Mouse (Mus musculus): Measurements from ENCODE around the gene Rapgef1.
A peak's percentile ranks its signal among the peaks of the same experiment; 100 is the strongest.

Gene Rapgef1

DNA sequence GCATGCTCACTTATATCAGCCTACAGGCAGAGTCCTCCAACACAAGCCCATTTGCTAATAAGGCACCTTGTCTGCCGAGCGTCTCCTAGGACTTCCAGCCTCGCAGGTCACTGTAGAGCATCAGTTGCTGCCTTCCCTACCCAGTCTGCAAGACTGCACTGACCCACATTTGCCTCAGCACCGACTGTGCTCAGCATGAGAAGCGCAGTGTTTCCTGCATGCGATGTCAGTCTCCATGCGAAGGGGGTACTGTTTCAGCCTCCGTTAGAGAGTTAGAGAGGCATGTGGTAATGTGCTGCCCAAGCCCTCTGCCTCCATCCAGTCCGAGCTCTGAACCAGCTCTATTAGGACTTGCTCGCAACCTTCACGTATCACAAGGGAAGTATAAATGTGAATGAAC, 54.6 kb downstream of the Rapgef1 start:
- DNase-seq = no peak

DNA sequence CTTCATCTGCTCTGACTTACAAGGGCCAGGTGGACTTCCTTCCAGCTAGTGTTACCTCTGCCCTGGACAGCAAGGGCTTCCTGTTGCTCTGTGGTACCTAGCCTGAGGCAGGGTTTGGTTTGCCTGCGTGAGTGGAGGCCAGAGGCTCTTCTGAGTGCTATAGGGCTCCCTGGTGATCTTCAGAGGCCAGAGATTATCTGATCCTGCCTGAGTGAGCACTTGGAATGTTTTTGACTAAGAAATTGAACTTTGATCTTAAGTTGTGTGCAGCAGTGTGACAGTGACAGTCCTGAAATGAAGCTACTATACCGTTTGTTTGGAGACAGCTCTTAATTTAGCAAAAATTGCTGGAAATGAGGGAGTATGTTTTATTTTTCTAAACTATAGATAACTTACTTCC, 55.0 kb downstream of the Rapgef1 start:
- no peak for DNase-seq

DNA sequence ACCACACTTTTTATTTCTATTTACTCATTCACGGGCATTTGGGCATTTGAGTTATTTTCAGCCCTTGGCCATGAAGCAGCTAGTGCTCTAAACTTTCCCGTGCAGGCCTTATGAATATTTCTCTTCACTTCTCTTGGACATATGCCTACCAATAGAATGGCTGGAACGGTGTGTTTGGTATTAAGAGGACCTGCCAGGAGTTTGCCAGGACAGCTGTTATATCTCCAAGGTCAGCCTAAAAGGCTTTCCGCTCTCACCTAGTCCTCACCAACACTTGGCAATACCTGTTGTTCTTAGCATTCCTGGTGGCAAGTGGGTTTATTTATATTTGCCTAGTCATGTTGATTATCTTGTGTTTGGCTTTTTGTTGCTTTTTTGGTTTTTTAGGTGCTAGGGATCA, 56.3 kb downstream of the Rapgef1 start:
- no peak for DNase-seq

DNA sequence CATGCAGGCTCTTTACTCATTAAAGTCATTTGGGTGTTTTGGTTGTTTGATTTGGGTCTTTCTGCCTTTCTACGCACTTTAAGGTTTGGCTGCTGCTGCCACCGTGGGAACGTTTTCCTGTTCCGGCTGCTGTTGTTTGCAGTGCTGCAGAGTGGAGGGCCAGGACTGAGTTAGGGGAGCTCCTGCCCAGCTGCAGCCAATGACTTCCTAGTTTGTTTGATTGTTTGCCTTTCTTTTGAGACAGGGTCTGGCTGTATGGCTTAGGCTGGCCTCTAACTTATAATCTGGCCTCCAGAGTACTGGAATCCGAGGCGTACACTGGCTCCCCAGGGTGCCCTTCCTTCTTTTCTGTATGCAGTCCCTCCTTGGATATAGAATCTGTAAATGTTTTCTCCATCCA, 57.0 kb downstream of the Rapgef1 start:
- DNase-seq = no peak

DNA sequence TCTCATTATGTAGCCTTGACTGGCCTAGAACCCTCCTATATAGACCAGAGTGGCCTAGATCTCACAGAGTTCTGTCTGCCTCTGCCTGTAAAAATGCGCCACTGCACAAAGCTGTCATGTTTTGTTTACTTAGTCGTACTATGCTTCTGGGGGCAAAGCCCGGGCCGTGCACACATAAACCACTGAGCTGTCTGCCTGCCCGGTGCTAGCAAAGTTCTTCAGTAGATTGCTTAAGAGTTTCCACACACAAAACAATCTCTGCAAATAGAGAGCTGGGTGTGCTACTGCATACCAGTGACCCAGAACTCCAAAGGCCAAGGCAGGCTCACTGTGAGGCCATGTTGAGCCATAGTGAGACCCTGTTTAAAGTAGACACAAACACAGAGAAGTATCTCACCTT, 58.3 kb downstream of the Rapgef1 start:
- DNase-seq = no peak

DNA sequence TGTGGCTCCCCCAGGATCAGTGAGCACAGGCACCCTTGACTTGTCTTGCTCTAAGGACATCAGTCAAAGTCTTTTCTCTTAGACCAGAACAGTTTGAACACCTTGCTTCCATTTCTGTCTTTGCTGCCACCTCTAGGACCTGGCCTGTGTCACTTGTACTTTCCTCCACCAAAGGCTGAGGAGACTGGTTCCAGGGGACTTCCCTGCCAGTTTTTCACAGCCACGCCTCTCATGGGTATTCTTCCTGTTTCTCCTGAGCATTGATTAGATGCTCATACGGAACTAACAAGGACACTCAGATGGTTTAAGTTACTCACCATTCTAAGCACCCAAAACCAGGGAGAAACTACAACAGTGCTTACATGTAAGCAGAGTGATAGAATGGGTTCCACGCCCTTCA, 59.0 kb downstream of the Rapgef1 start:
- DNase-seq = no peak

DNA sequence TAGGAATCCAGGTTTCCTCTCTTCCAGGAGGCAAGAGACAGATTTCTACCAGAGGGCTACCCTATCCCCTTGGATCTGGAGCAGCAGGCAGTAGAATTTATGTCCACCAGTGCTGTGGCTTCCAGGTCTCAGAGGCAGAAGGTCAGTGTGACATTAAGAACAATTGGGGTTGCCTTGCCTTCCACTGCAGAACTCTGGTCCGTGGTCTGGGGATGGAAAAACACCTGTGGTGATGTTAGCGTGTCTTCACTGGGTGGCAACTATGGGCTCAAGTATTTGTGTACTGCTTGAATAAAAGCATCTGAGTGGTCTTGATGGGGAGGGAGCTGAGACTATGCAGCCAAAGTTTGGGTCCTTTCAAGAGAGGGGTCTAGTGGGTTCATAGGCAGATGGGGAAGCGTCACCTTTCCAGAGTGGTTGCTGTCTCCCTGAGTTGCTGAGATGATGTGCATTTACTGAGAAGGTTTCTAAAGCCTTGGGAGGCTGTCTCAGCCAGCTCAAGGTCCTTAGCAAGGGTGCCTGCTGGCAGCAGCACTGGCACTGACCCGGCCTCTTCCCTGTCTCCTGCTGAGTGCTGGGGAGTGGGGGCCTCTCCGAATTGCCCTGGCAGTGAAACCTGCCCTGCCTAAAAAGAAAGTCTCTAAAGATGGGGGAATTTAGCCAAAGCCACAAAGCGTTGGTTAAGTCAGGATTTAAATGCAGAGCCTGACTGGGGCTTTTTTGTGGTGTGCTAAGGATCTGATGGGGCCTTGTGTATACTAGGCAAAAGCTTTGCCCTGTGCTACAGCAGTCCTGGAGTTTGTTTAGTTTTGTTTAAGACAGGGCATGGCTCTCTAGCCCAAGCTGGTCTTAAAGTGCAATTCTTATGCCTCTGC, 60.4 kb downstream of the Rapgef1 start:
- no peak for DNase-seq

DNA sequence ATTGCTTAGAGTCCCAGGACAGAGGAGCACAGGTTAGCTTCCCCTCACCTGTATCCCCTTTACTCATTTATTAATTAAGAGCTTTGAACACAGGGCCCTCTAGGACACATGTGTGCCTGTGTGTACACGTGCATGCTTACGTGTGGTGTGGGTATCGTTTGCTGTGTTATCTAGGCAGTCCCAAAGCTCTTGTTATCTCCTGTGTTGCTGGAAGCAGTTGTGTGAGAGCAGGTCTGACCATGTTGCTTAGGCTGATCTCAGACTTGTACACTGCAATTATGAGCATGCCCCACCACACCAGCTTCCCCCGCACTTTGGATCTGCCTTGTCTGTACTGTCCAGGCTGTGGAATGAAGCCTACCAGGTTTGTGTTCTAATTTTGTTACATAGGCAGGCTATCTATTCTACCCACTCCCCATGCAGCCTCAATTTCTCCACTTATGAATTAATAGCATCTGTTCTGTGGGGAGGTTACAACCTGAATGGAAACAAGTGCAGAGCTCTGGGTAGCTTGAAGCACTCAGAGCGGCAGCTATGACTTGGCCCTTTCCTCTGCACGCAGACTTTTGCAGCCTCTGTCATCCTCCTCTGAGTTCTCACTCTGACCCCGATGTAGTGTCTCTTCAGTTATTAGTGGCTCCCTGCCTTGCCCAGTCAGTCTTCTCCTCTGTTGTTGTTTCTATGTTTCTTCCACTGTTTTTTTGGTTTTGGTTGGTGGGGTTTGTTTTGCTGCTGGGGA, 63.9 kb downstream of the Rapgef1 start:
- no peak for DNase-seq

DNA sequence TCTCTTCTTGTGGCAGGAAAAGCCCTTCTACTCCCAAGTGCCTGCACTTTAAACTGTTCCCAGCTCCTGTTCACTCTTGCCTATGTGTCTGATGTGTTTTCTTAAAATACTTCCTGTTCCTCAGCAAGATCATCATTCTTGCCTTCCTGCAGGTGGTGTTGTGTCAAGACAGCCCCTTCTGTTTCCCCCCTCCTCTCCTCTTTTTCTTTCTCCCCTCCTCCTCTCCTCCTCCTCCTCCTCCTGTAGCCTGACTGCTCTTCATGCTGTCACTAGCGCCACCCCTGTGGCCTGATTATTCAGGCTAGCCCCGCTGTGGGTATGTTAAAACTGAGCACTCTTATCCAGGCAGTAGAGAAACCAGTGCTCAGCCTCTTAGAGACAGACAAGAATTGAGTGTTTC, 65.0 kb downstream of the Rapgef1 start:
- no peak for DNase-seq

DNA sequence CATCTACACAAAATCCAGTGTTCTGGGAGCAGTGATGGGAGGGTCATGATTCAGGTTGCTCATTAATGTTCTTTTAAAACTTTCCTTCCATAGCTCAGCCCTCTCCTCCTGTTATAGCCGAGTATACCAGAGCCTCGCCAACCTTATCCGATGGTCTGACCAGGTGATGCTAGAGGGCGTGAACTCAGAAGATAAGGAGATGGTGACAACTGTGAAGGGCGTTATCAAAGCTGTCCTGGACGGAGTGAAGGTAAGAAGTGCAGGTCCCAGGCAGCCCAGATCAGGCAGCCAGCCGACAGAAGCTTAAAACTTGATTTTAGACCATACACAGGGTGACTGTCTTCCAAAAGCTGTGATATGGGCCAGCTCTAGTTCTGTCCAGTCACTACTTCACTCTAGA, 69.5 kb downstream of the Rapgef1 start:
- no peak for DNase-seq

DNA sequence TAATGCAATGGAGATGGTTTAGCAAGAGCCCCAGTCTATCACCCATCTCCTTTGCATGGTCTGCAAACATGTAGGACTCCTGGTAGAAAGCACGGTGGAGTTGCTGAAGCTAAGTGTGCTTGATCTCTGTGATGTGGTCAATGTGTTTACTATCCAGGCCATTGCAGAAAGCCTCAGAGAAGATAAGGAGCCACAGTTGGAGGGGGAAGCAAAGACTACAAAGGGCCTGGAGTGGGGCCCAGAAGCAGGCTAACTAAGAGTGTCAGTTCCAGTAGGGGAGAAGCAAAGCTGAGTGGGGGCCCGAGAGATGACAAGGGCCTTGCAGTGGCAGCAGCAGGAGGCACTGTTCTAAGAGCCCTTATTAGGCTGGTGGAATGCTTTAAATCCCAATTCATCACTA, 70.0 kb downstream of the Rapgef1 start:
- no peak for DNase-seq

DNA sequence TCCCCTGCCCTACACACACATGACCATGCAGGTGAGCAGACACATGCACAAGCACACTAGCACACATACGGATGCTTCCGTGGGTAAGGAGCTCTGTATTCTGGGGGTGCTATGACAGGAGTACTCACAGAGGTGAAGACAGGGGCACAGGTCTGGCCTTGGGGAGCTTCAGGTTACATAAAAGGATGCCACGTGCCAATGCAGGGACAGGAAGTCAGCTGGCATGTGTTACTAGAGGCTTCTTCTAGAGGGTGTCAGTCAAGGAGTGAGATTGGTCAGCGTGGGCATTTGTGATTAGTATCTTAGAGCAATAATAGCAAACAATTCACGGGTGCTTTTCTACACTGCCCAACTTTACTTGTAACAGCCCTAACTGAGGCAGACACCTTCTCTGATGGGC, 71.5 kb downstream of the Rapgef1 start:
- no peak for DNase-seq

DNA sequence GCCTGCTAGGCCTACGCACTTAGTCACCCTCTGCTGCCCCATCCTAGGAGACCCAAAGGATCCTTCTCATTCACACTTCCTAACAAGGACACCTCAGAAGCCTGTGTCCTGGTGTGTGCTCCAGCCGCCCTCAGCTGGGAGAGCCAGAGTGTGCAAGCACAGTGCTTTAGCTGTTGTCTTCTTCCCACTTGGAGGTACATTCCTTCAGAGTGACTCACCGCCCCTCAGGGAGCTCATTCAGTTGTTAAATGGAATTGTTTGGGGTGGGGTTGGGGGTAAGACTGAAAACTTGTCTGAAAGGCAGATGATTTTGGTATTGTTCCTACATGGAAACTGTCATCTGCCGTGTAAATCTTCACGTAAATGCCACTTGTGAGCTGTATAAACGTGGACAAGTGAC, 72.0 kb downstream of the Rapgef1 start:
- no peak for DNase-seq

DNA sequence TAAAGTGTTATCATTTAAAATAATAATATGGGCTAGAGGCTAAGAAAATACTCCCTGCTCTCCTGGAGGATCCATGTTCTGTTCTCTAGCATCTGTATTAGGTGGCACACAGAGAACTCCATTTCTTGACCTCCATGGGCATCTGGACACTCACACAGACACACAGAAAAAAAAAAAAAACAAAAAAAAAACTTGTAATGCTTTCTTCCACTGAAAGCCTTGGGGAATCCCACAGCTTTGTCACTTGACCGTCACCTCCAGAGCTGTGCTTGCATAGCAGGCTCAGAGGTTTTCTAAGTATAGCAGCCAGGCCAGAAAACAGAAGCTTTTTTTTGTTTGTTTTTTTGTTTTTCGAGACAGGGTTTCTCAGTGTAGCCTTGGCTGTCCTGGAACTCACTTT, 72.7 kb downstream of the Rapgef1 start:
- DNase-seq = no peak

DNA sequence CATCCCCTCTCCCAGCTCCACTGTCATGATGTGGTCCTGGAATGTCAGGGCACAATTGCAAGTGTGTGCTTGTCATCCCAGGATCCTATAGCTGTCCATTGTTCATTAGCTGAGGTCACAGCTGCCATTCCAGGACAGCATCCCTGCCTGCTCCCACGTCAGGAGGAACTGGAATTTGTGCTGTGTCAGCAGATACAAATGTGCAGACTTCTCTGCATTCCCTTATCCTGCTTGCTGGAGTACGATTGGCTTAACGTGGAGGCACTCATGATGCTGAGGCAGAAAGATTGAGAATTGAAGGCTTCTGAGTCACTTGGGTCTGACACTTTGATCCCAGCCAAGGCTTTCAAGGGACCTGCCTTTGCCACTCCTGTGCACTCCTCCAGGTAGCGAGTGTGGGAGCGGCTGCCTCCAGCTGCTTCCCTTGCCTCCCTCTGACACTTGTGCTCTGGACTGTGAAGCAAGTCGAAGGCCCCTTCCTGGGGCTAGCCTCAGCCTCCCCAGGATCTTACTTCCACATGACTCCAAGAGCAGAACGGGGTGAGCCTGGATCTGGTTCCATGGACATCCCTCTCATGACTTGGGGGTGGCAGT, 76.8 kb downstream of the Rapgef1 start:
- no peak for DNase-seq

DNA sequence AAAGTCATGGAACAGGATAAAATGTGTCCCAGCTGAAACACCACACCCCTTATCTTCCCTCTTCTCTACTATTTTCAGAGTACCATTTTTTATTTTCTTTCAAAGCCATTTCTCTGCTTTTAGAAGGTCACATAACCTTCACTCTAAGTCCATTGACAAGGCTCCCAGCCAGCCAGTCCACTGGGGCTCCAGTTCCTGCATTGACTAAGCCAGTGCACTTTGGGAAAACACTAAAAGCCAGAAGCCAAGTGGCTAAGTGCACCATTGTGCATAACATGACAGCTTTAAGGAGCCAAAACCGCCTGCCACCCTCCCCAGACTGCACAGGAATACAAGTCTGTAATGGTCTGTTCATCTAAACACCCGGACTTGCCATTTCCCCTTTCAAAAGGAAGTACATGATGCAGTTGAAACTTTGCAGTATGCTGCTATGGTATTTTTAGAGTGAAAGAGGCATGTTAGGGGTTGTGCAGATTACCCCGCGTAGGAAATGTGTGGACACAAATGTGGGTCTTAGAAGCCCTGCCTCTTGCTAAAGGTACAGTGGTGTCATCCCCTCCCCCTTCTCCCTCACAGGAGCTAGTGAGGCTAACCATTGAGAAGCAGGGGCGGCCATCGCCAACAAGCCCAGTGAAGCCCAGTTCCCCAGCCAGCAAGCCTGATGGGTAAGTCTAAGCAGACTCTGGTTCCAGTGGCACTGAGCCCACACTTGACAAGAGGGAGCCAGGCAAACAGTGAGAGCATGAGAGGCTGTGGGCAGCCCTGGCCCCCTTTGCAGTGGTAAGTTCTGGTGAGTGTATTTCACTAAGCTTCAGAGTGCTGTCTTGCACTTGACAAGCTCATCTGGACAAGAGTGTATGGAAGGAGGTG, 79.1 kb downstream of the Rapgef1 start:
- no peak for DNase-seq

DNA sequence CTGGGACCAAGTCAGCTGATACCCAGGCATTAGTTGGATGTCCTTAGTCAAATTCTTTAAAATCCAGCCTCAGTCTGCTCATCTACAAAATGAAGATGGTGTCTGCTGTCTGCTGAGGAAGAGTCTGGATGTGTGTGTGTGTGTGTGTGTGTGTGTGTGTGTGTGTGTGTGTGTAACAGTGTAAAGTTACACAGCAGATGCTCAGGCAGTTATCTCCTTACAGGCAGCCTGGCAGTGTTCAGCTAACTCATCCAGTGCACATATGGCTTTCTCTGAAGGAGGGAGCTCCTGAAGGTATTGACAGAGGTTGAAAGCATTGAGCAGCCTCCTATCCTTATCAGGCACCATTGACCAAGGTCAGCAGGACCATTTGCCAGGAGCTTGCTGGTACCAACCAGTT, 81.4 kb downstream of the Rapgef1 start:
- DNase-seq = no peak

DNA sequence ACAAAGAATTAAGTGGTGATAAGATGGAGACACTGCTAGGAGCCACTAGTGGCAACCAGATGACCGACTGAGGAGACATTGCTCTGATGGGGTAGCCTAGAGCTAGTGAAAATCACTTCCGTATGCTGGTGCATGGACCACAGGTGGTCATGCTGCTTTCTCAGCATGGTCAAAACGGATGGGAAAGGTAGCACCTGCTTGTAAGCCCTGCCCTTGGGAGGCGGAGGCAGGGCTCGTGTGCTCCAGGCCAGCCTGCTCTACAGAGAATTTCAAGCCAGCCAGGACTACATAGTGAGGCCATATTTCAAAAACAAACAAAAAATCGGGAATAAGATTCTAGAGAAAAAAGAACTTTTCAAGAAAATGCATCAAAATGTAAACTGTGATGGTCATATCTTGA, 81.9 kb downstream of the Rapgef1 start:
- no peak for DNase-seq

DNA sequence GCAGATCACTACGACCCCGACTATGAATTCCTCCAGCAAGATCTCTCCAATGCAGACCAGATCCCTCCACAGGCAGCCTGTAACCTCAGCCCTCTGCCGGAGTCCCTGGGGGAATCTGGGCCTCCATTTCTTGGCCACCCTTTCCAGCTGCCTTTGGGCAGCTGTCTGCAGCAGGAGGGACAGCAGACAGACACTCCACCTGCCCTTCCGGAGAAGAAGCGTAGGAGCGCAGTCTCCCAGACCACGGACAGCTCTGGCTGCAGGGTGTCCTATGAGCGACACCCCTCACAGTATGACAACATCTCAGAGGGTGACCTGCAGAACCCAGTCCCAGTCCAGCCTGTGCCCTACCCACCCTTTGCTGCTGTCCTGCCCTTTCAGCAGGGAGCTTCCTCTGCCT, 82.7 kb downstream of the Rapgef1 start:
- DNase-seq = no peak

DNA sequence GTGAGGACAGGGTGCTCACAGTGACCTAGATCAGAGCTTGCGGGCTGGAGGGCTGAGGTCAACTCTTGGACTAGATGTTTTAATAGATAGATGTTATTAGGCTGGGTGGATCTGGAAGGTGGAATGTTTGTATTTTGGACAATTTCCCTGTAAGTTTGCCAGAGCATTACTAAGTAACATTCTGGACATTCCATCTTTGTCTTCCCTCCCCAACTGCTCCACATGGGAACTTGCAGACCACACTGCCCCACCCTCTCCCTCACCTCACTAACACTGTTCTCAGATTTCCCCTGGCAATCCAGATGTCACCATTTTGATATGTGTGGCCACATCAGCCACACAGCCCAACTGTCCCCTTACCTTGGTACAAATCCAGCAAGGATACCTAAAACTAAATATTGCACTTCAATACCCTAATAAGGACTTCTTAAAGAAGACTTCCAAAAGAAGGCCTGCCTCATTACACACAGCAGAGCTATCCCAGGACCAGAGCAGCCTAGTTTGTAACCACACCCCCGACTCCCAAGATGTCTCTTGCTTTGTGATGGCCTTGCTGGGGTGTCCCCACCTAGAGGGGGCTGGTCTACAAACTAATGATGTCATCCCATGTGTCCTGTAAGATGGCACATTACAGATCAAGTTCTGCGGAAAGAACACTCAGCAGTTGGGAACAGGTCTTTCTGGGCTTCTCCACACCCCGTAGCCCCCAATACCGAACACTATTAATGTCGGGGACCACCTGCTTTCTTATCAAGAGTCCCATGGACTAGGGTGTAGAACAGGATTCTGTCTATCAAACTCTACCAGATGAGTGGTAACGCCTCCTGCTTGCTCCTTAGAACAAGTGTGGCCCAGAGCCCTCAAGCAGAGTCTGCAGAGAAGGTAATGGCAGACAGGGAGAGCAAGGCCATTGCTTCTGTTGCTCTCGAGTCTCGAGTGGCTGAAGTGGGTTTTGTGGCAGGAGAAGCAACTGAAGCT, 83.9 kb downstream of the Rapgef1 start:
- no peak for DNase-seq

DNA sequence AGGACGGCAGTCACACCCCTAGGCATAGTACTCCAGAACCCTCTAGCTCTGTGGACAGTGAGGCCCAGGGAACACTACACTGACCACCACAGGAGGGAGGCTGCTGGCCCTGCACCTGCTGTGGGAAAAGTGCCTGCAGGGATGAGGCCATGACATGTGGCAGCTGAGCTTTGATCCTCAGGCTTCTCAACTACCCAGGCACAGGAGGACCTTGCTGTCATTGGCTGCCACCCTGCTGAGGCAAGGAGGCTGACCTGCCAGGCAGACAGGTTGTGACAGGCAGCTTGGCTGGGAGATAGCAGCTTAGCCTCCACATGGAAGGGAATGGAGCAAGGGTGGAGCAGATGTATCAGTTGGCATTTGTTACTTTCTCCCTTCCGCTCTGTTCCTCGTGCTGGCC, 86.0 kb downstream of the Rapgef1 start:
- DNase-seq = peak; percentile 90

Data from cerebellum, adult 11 months (tissue).